Mouse (Mus musculus): ENCODE results near the gene Klhl26. TPM values are rescaled to one million over a fixed set of nuclear protein-coding genes. Genes with fewer than 3 reads are reported as not detected.
"Not testable (repeated sequence)": the region's sequence is repeated elsewhere in the genome, so short reads cannot be mapped to it uniquely, and the experiment has no call there.

Klhl26 gene
- 10 to 100 TPM; 23.6 to 24.4 TPM for total RNA-seq (2021)
- long read RNA-seq, experiment 1, transcript Klhl26-201 (3 exons, 2,991 nt), result major isoform, 15 of 51 reads
- long read RNA-seq, experiment 1, partial matches to known transcripts, result 0 of 51 reads
- long read RNA-seq, experiment 1, other reads (novel, unspliced or antisense), result 33 of 51 reads
- long read RNA-seq, experiment 2, transcript Klhl26-201 (3 exons, 2,991 nt), result major isoform, 8 of 18 reads
- long read RNA-seq, experiment 2, partial matches to known transcripts, result 1 of 18 reads
- long read RNA-seq, experiment 2, other reads (novel, unspliced or antisense), result 8 of 18 reads

GRCm38 (mm10) chr8:70476333-70477268, at the start of gene Klhl26:
Gene Klhl26, minus strand, starts transcription at chr8:70476968.
- DNase-seq, result peak; percentile 97 to 99

GRCm38 (mm10) chr8:70522592-70523403, 46.0 kb upstream of the Klhl26 start:
- DNase-seq, result peak; percentile 96

GRCm38 (mm10) chr8:70519606-70520005, 42.8 kb upstream of the Klhl26 start:
- DNase-seq, result no peak

- DNase-seq, result no peak
These were observed 42.3 kb upstream of the Klhl26 start for GRCm38 (mm10) chr8:70519043-70519442.

- no peak for DNase-seq
These were observed 41.3 kb upstream of the Klhl26 start for GRCm38 (mm10) chr8:70517940-70518643.

- peak; percentile 84 to 88 for DNase-seq
These were observed 36.7 kb upstream of the Klhl26 start for GRCm38 (mm10) chr8:70513441-70513840.

GRCm38 (mm10) chr8:70512253-70512903, 35.6 kb upstream of the Klhl26 start:
- DNase-seq, result no peak

GRCm38 (mm10) chr8:70511770-70512169, 35.0 kb upstream of the Klhl26 start:
- DNase-seq, result no peak

- DNase-seq, result not testable (repeated sequence)
These were observed 34.4 kb upstream of the Klhl26 start for GRCm38 (mm10) chr8:70511174-70511573.

- DNase-seq, result peak; percentile 97 to 98
These were observed 33.6 kb upstream of the Klhl26 start, which contains the start of gene Uba52 for GRCm38 (mm10) chr8:70510228-70510915. Gene Uba52, minus strand, starts transcription at chr8:70510801.

- no peak for DNase-seq
These were observed 32.6 kb upstream of the Klhl26 start for GRCm38 (mm10) chr8:70509281-70509952.

- DNase-seq, result no peak
These were observed 30.2 kb upstream of the Klhl26 start for GRCm38 (mm10) chr8:70507027-70507393.

- peak; percentile 95 to 97 for DNase-seq
These were observed 29.7 kb upstream of the Klhl26 start, which contains the start of gene Rex1bd for GRCm38 (mm10) chr8:70506328-70507026. Gene Rex1bd, minus strand, starts transcription at chr8:70506752.

GRCm38 (mm10) chr8:70505698-70506327, 29.0 kb upstream of the Klhl26 start:
- peak in 1 of 2 experiments; percentile 39 for DNase-seq

- peak; percentile 76 to 81 for DNase-seq
These were observed 28.1 kb upstream of the Klhl26 start for GRCm38 (mm10) chr8:70504851-70505250.

GRCm38 (mm10) chr8:70504291-70504716, 27.5 kb upstream of the Klhl26 start:
- peak; percentile 59 to 66 for DNase-seq

- peak; percentile 68 to 73 for DNase-seq
These were observed 26.4 kb upstream of the Klhl26 start for GRCm38 (mm10) chr8:70503062-70503750.

GRCm38 (mm10) chr8:70502540-70502939, 25.8 kb upstream of the Klhl26 start:
- DNase-seq, result no peak

All from adrenal gland, postnatal 36 days (tissue).